Mouse (Mus musculus) ovary, adult 18-20 months (tissue): Measurements from ENCODE around the gene Reg2.
"Not testable (repeated sequence)": the region's sequence is repeated elsewhere in the genome, so short reads cannot be mapped to it uniquely, and the experiment has no call there.

Experiments used
- DNase-seq: peaks from one replicate; pipeline ENCODE4 v3.0.0; 2022; ENCODE audit warnings: low spot score, mixed read lengths

Reg2 gene

GRCm38 (mm10) chr6:78395323-78395722 lies at the start of gene Reg2:
TSS of gene Reg2 (plus strand) at chr6:78395623.
- DNase-seq, result not testable (repeated sequence)

DNA sequence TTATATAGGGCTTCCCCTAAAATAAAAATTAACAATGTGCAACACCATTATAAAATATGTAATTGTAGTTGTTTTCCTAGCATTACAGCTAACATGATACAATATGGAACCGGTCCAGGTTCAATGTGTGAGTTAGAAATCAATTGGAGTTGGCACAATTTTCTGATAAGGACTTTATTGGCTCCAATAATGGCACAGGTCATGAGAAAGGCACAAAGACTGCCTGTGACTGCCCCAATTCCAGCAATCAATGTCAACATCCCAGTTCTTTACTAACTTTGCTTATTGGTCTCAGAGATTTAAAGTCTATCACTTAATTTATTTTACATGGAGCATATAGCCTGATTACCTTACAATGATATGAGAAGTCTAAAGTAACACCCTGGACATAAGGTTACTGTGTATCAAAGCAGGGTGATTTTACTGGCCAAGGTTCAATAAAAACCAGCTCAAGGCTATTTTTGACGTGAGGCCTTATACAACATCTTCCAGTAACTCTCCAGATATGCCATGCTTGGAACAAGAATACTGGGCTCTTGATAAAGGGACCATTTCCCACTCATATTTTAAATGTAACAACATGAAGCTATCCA lies 33.4 kb upstream of the Reg2 start:
- DNase-seq, result no peak

DNA sequence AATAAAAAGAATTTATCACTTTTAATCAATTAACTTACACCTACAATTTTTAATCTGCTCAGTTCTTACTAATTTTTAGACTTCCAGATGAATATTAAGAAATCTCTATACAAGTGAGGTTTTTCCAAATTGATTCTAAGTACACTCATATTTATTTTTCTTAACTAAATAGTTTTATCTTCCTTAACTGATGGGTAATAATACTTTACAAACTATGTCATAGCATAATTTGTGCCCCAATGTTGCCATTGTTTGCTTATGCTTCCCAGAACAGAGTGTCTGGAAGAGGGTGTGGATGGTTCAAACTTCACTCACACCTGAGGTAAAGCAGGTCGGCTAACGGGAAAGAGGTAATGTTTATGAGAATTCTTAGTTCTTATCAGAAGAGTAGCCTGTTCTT lies 25.1 kb upstream of the Reg2 start, which contains the start of gene Reg3b:
Gene Reg3b, plus strand, starts transcription at position 301 of the 400 bp plus-strand sequence.
- DNase-seq, result no peak

DNA sequence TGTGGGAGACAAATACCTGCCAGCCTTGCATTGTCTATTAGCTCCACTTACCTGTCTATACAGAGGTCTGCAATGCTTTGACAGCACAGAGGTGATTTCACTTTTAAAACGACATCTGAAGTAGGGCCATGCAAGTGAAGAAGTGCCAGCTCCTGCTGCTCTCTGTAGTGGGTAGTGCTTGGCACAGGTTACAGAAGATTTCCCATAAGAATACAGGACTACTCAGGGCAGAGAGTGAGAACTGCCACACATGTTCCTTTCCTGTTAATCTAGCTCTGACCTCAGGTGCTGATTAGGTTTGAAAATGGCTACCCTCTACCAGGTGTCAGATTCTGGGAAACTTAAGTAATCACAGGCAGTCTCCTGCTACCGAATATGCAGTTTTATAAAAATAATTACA lies 16.7 kb upstream of the Reg2 start, which contains the start of gene Reg3d:
Gene Reg3d, minus strand, starts transcription at position 101 of the 400 bp plus-strand sequence.
- no peak for DNase-seq

- no peak for DNase-seq
Measured at GRCm38 (mm10) chr6:78380409-78380808, 15.0 kb upstream of the Reg2 start, which contains the start of gene Reg3a. TSS of gene Reg3a (plus strand) at chr6:78380709.

DNA sequence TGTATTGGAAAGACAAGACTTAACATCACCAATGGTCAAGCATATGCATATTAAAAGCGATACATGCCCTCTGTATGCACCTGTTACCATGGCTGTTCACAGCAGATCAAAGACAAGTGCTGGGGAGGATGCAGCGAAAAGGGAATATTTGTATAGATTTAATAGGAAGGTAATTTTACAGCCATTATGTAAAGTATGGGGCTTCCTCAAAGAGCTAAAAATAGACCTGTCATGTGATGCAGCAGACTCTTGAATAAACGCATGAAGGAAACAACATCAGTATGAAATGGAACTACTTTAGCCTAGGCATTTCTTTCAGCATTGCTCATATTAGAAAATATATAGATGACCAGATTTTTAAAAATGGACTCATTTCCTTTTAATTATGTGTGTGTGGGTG lies 9.8 kb upstream of the Reg2 start:
- DNase-seq, result no peak

DNA sequence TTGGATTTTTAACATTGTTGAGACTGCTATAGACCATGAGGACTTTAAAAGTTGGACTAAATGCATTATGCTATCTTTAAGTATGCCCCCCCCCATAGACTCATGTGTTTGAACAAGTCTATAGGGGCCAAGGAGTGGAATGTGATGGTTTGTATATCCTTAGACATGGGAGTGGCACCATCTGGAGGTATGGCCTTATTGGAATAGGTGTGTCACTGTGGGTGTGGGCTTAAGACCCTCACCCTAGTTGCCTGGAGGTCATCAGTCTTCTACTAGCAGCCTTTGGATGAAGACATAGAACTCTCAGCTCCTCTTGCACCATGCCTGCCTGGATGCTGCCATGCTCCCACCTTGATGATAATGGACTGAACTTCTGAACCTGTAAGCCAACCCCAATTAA lies 27.0 kb downstream of the Reg2 start, which contains the start of gene Reg1:
Gene Reg1, plus strand, starts transcription at position 301 of the 400 bp plus-strand sequence.
- DNase-seq, result not testable (repeated sequence)

DNA sequence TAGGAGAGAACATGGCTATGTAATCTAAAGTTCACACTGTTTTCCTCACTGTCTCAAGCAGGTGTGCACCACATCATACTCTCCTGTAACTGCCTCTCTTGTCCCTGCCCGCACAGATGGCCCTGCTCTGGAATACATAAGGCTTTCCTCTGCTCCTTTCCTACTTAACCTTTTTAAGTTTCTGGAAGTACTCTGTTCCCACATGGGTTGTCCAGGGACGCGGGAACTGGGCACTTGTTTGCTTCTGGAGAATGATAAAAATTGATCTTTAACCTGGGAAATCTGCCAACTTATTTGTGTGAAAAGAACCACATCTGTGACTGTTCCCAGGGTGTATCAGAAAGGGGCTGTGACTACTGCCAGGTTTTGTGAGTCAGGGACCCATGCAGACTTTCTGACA lies 30.1 kb downstream of the Reg2 start:
- no peak for DNase-seq

- DNase-seq, result no peak
Measured at GRCm38 (mm10) chr6:78447202-78447601, 51.8 kb downstream of the Reg2 start.

DNA sequence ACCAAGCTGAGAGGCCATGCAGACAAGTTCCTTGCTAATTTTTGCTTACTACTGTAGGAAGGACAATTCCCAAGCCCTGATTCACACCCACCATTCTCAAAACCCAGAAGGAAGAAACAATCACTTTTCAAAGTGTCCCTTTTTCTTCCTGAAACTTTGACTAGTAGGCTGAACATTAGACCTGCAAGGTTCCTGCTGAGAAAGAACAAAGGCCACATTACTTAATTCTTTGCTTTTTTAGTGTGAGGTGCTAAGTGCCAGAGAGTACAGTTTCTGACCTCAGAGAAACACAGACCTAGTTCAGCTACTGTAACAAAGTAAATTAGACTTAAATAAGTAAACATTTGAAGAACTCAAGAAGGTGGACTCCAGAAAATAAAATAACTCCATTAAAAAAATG lies 53.0 kb downstream of the Reg2 start:
- DNase-seq, result no peak

GRCm38 (mm10) chr6:78452804-78453203 lies 57.4 kb downstream of the Reg2 start:
- no peak for DNase-seq
